Mouse (Mus musculus) gastrocnemius, postnatal 4 days (tissue): ENCODE results near the gene Opcml. TPM values are rescaled to one million over a fixed set of nuclear protein-coding genes. Genes with fewer than 3 reads are reported as not detected.

Experiments used
- DNase-seq, 2 experiments: peaks; one replicate each; pipeline ENCODE4 v3.0.0; 2021 to 2022; ENCODE audit warnings: low spot score in 2 of 2, mixed read lengths in 2 of 2
- total RNA-seq, 2 experiments: library from RNA; stranded (reverse); gene quantifications; 2 replicates each; pipeline ENCODE4 v1.2.3; 2021

Gene Opcml
- total RNA-seq, 2 experiments from 2014 or later, result 5.1 to 6.0 TPM

GRCm38 (mm10) chr9:28317881-28318280 is 527.3 kb downstream of the Opcml start:
- DNase-seq, result no peak

- no peak for DNase-seq
These were observed 528.6 kb downstream of the Opcml start for GRCm38 (mm10) chr9:28319021-28319755.

GRCm38 (mm10) chr9:28319802-28320201 is 529.2 kb downstream of the Opcml start:
- DNase-seq, result no peak

GRCm38 (mm10) chr9:28327985-28328384 is 537.4 kb downstream of the Opcml start:
- no peak for DNase-seq

GRCm38 (mm10) chr9:28328434-28328833 is 537.9 kb downstream of the Opcml start:
- DNase-seq, result no peak

- DNase-seq, result no peak
These were observed 538.9 kb downstream of the Opcml start for GRCm38 (mm10) chr9:28329477-28329876.

- no peak for DNase-seq
These were observed 546.1 kb downstream of the Opcml start for GRCm38 (mm10) chr9:28336511-28337208.

GRCm38 (mm10) chr9:28337837-28338236 is 547.3 kb downstream of the Opcml start:
- no peak for DNase-seq

- no peak for DNase-seq
These were observed 564.4 kb downstream of the Opcml start for GRCm38 (mm10) chr9:28354978-28355377.

- DNase-seq, result no peak
These were observed 567.4 kb downstream of the Opcml start for GRCm38 (mm10) chr9:28357946-28358345.

- no peak for DNase-seq
These were observed 570.1 kb downstream of the Opcml start for GRCm38 (mm10) chr9:28360691-28361090.

GRCm38 (mm10) chr9:28364473-28365159 is 574.0 kb downstream of the Opcml start:
- no peak for DNase-seq

GRCm38 (mm10) chr9:28365160-28365473 is 574.5 kb downstream of the Opcml start:
- DNase-seq, result no peak

GRCm38 (mm10) chr9:28386527-28387175 is 596.1 kb downstream of the Opcml start:
- no peak for DNase-seq

- DNase-seq, result no peak
These were observed 604.6 kb downstream of the Opcml start for GRCm38 (mm10) chr9:28395222-28395621.

- DNase-seq, result no peak
These were observed 605.1 kb downstream of the Opcml start for GRCm38 (mm10) chr9:28395638-28396037.

GRCm38 (mm10) chr9:28402770-28403650 is 612.4 kb downstream of the Opcml start:
- DNase-seq, result peak; percentile 18 to 23

GRCm38 (mm10) chr9:28403831-28404562 is 613.4 kb downstream of the Opcml start:
- peak; percentile 23 to 31 for DNase-seq

- DNase-seq, result no peak
These were observed 614.0 kb downstream of the Opcml start for GRCm38 (mm10) chr9:28404616-28405015.

GRCm38 (mm10) chr9:28405816-28406215 is 615.2 kb downstream of the Opcml start:
- DNase-seq, result peak; percentile 28 to 40
